Mouse (Mus musculus): ENCODE results near the gene Spns2.

The Spns2 gene

DNA sequence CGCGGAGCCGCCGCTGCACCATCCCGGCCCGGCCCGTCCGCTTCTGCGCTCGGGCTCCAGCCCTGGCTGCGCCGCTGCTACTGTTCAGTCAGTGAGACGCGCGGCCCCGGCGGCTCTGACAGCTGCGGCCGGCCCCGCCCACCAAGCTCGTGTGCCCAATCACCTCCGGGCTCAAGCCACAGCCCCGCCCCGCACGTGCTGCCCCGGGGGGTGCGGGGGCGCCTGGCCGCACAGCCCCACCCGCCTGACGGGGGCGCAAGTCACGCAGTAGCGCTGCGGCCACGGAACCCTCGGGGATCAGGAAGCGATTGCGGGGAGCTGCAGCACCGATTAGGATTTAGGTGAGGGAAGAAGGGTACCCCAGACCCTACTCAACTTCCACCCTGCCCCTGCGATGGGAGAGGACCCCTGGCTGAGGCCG is at the start of gene Spns2:
Gene Spns2, minus strand, starts transcription at position 24 of the 421 bp plus-strand sequence.
- peak; percentile 95 for DNase-seq

- DNase-seq: no peak
These were observed 49.1 kb upstream of the Spns2 start for GRCm38 (mm10) chr11:72538811-72539210.

GRCm38 (mm10) chr11:72538037-72538755 is 48.5 kb upstream of the Spns2 start:
- DNase-seq: no peak

GRCm38 (mm10) chr11:72537503-72537902 is 47.8 kb upstream of the Spns2 start:
- no peak for DNase-seq

DNA sequence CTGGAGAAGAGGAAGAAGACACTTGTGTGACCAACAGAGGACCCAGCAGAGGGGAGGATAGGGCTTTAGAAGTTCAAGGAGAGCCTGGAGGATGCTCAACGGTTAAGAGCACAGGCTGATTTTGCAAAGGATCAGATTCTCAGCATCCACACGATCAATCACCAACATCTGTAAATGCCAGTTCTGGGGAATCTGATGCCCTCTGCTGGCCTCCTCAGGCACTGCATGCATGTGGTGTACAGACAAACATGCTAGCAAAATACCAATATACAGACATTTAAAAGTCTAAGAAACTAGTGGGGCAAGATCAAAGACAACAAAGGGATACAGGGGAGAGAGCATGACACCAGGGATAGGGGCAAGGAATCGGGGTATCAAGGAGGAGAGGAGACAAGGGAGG is 45.8 kb upstream of the Spns2 start:
- no peak for DNase-seq

DNA sequence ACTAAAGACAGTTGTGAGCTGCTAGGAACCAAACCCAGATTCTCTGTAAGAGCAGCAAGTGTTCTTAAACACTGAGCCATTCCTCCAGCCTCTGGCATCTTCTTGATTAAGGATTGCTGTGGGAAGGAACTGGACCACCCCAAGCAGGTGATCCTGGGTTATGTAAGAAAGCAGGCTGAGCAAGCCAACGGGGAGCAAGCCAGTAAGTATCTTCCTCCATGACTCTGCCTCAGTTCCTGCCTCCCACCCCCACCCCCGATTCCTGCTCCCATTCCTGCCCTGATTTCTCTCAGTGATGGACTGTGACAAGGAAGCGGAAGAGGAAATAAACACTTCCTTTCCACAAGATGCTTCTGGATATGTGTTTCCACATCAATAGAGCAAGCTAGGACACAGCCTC is 43.2 kb upstream of the Spns2 start:
- no peak for DNase-seq

- DNase-seq: no peak
These were observed 41.9 kb upstream of the Spns2 start for GRCm38 (mm10) chr11:72531632-72532031.

DNA sequence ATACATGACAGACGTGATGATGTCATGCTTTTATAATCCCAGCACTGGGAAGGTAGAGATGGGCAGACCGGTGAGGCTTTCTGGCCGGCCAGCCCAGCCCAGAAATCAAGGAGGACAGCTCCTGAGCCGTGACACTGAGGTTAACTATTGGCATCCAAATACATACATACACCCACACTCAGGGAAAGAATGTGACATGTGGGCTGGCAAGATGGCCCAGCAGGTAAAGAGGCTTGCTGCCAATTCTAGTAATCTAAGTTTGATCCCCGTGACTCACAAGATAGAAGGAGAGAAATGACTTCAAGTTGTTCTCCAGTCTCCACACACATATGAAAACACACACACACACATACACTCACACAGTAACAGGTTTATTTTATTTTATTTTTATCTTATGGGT is 41.4 kb upstream of the Spns2 start:
- DNase-seq: no peak

GRCm38 (mm10) chr11:72526190-72526589 is 36.5 kb upstream of the Spns2 start:
- DNase-seq: no peak

DNA sequence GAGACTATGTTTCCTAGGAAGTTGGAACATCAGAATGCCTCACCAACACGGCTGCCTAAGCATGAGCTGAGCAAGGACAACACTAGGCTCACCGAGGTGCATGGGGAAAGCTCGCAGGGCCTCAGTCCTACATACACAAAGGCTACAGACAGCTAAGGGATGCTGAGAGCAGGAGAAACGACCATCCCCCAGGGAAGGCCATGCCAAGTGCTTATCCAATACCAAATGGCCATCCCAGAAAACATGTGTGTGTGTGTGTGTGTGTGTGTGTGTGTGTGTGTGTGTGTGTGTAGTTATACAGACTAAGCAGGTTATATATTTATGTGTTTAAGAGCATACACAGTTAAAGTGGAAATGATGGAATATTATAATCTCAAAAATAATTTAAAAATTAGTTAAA is 34.0 kb upstream of the Spns2 start:
- no peak for DNase-seq

GRCm38 (mm10) chr11:72522616-72523041 is 32.9 kb upstream of the Spns2 start:
- DNase-seq: no peak

- no peak for DNase-seq
These were observed 32.2 kb upstream of the Spns2 start for GRCm38 (mm10) chr11:72521598-72522541.

- DNase-seq: no peak
These were observed 30.2 kb upstream of the Spns2 start for GRCm38 (mm10) chr11:72519895-72520294.

DNA sequence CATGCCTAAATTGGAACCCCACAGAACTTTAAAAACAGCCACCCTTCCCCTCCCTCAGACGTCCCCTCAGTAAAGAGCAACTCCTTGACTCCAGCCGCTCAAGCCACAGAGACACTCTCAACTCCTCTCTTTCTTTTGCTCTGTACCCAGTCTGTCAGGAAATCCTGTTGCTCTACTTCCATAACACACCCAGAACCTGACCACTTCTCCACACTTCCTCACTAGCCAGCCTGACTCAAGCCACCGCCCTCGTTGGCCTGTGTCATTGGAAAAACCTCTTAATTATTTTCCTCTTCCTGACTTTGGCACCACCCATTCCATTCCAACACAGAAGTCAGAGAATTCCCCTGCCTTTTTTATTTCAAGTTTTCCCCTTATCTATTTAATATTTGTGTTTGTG is 29.5 kb upstream of the Spns2 start:
- no peak for DNase-seq

DNA sequence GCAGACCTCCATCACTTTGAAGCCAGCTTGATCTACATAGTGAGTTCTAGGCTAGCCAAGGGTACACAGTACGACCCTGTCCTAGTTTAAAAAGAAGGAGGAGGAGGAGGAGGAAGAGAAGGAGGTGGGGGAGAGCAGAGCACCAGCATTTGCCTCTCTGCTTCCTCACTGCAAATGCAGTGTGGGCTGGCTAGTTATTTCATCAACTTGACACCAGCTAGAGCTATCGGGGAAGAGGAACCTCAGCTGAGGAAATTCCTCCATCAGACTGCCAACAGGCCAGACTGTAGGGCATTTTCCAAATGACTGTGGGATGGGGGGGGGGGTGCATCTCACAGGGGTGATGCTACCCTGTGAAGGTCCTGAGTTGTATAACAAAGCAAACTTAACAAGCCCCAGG is 28.7 kb upstream of the Spns2 start:
- no peak for DNase-seq

GRCm38 (mm10) chr11:72514967-72515366 is 25.3 kb upstream of the Spns2 start:
- no peak for DNase-seq

- DNase-seq: no peak
These were observed 18.9 kb upstream of the Spns2 start for GRCm38 (mm10) chr11:72508651-72509050.

GRCm38 (mm10) chr11:72507651-72508050 is 17.9 kb upstream of the Spns2 start:
- no peak for DNase-seq

DNA sequence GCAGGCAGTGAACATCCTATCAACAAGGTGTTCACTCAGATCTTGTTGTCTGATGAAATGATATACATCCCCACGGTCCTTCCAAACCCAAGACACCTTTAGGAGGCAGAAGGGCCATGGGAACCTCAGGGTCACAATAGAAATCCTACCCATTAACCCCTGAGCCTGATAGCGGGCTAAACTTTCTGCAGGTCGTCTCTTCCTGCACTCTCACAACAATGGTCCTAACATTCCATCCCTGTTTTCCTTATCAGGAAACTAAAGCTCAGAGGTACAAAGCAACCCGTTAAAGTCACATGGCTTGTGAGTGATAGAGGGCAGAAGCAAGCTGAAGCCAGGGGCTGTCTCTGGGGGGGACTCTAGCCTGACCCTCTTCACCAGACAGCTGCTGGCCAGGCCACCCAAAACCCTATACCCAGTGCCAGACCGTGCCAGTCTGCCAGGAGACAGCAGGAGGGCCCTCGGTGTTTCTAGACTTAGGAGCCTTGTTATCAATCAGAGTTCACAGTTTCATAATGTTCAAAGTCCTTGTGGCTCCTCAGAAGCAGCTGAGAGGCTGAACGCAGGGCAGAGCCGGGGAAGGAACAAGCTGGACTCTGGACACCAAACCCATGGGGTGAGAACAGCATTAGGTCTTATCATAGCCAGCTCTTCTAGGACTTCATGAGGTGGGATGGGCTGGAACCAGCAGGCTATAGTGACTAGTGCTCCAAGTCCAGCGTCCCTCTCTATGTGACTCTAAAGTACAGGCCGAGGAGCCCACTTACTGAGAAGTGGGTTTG is 14.5 kb upstream of the Spns2 start:
- DNase-seq: no peak

DNA sequence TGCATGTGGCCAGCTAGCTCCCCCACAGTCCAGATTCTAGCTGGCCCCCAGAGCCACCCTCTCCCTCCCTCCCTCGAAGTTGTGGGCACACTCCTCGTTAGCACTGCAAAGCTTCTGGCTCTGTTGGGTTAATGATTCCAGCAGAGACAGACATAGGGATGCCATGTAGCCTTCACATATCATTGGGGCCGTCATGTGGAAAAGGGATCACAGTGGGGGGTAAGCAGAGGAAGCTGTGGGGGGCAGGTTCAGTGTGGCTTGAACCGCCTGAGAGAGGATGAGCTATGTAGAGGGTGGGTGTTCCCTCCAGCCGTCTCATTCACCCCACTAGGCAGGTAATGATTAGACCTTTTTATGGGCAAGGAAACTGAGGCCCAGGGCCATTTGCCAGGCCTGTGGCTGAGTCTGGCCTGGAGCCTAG is 13.8 kb upstream of the Spns2 start:
- no peak for DNase-seq

GRCm38 (mm10) chr11:72502236-72502635 is 12.5 kb upstream of the Spns2 start:
- no peak for DNase-seq

DNA sequence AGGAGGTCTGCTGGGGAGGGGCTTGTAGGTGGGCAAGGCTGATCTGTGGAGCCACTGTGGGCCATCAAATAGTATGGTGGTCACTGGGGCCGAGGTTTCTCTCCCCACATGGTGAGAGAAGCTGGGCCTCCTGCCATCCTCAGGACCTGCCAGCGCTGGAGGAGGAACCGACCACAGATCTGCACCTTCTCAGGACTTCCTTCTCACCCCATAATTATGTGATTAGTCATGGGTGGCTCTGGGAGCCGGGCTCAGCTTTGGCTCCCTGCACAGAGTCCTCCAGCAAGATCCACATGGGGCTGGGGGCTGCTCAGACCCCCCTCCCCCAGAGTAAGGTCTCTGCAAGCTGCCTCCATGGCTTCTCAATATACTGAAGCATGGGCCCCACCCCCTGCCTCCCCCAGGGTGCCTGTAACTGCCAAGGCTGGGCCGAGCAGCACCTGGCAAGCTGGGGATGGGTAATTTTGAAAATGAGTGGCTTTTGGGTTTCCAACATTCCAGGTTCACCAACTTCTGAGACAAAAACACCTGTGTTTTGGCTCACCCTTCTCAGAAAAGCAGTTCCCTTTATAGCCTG is 11.8 kb upstream of the Spns2 start:
- DNase-seq: no peak

- no peak for DNase-seq
These were observed 10.4 kb upstream of the Spns2 start for GRCm38 (mm10) chr11:72500139-72500538.
